Mouse (Mus musculus) midbrain, embryonic 16.5 days (tissue): ENCODE data around the gene Gm11213. TPM values are rescaled to one million over a fixed set of nuclear protein-coding genes. Genes with fewer than 3 reads are reported as not detected.

Source experiments
- ATAC-seq: fragments of 200-750 bp; cut with Nextera tagmentation; 2 replicates; pipeline ENCODE4 v1.8.0; 2017; ENCODE audit warnings: moderate TSS enrichment
- H3K27ac ChIP-seq: fragments of 300-500 bp; sonication (generic); 2 replicates; pipeline ENCODE4 v1.5.1; 2014; ENCODE audit warnings: mild to moderate bottlenecking, low read length, mixed read lengths
- H3K27me3 ChIP-seq: fragments of 300-500 bp; sonication (generic); 2 replicates; pipeline ENCODE4 v1.6.1; 2014; ENCODE audit warnings: low read depth, low read length, mixed read lengths; ENCODE audit not compliant: control insufficient read depth, insufficient read depth
- H3K36me3 ChIP-seq: fragments of 300-500 bp; sonication (generic); 2 replicates; pipeline ENCODE4 v1.6.1; 2014; ENCODE audit warnings: mild to moderate bottlenecking, low read length, moderate library complexity, mixed read lengths; ENCODE audit not compliant: control insufficient read depth, insufficient read depth
- H3K4me1 ChIP-seq: fragments of 300-500 bp; sonication (generic); 2 replicates; pipeline ENCODE4 v1.6.1; 2014; ENCODE audit warnings: mild to moderate bottlenecking, low read length, mixed read lengths; ENCODE audit not compliant: control insufficient read depth, insufficient read depth
- H3K4me2 ChIP-seq: fragments of 300-500 bp; sonication (generic); 2 replicates; pipeline ENCODE4 v1.6.1; 2014; ENCODE audit warnings: mild to moderate bottlenecking, low read length, mixed read lengths
- H3K4me3 ChIP-seq: fragments of 300-500 bp; sonication (generic); 2 replicates; pipeline ENCODE4 v1.5.1; 2014; ENCODE audit warnings: low read depth, mild to moderate bottlenecking, low read length, moderate library complexity, mixed read lengths
- H3K9ac ChIP-seq: fragments of 300-500 bp; sonication (generic); 2 replicates; pipeline ENCODE4 v1.6.1; 2014; ENCODE audit warnings: low read depth, low read length, mixed read lengths
- H3K9me3 ChIP-seq: fragments of 300-500 bp; sonication (generic); replicated peaks from 2 replicates; pipeline ENCODE4 v1.6.1; 2014; ENCODE audit warnings: mild to moderate bottlenecking, low read length, mixed read lengths; ENCODE audit not compliant: control insufficient read depth, poor library complexity, severe bottlenecking
- WGBS: fragments of 180-500 bp; shearing (Covaris S2); extraction: QIAGEN DNeasy Blood & Tissue Kit; methylation state at CpG from one replicate; pipeline ENCODE4 v1.1.7; 2014; 5-methylcytosine and 5-hydroxymethylcytosine counted together
- polyA plus RNA-seq: library from polyadenylated mRNA; unstranded; fragments of >200 nt; fragmentation: Nextera tagmentation; extraction: Ambion mirVana; gene quantifications from 2 replicates; pipeline ENCODE4 v1.2.1, GENCODE M21; 2015

Gm11213 gene
- polyA plus RNA-seq, 1 experiment from 2014 or later = not detected

GRCm38 (mm10) chr4:63590538-63590937, 14.5 kb downstream of the Gm11213 start:
- no peak overlapping the region for H3K4me2 ChIP-seq
- 91% methylated on average over 4 of the region's 4 CpGs for WGBS
- H3K9me3 ChIP-seq = no peaks in the 10 kb centered on the region
- H3K9ac ChIP-seq = no peak overlapping the region
- no peak overlapping the region for H3K27ac ChIP-seq
- no peak for ATAC-seq
- no peak overlapping the region for H3K4me3 ChIP-seq
- no peaks in the 10 kb centered on the region for H3K27me3 ChIP-seq
- H3K36me3 ChIP-seq = no peaks in the 10 kb centered on the region
- H3K4me1 ChIP-seq = no peaks in the 10 kb centered on the region

- whole genome bisulfite sequencing = 91% methylated on average over 7 of the region's 7 CpGs
- no peaks in the 10 kb centered on the region for H3K9me3 ChIP-seq
- no peaks in the 10 kb centered on the region for H3K36me3 ChIP-seq
- H3K4me1 ChIP-seq = no peaks in the 10 kb centered on the region
- no peaks in the 10 kb centered on the region for H3K27me3 ChIP-seq
- no peak for ATAC-seq
- H3K9ac ChIP-seq = no peak overlapping the region
- H3K4me3 ChIP-seq = no peak overlapping the region
- H3K27ac ChIP-seq = no peak overlapping the region
- no peak overlapping the region for H3K4me2 ChIP-seq
Observed at GRCm38 (mm10) chr4:63589987-63590386, 15.1 kb downstream of the Gm11213 start.

GRCm38 (mm10) chr4:63586240-63586639, 18.8 kb downstream of the Gm11213 start:
- 58% methylated on average over 2 of the region's 2 CpGs for WGBS
- Histone ChIP-seq H3K36me3 (no peaks in the 10 kb centered on the region), H3K9me3 (no peaks in the 10 kb centered on the region), H3K4me2 (no peak overlapping the region), H3K4me3 (no peak overlapping the region), H3K27me3 (no peaks in the 10 kb centered on the region), H3K4me1 (no peaks in the 10 kb centered on the region), H3K27ac (no peak overlapping the region), H3K9ac (no peak overlapping the region)
- ATAC-seq = no peak

GRCm38 (mm10) chr4:63585216-63585615, 19.8 kb downstream of the Gm11213 start:
- no peak overlapping the region for H3K27ac ChIP-seq
- H3K36me3 ChIP-seq = no peaks in the 10 kb centered on the region
- ATAC-seq = no peak
- H3K4me1 ChIP-seq = peaks cover 2% of the 10 kb centered on the region
- WGBS = 80% methylated on average over 10 of the region's 10 CpGs
- H3K4me2 ChIP-seq = no peak overlapping the region
- no peaks in the 10 kb centered on the region for H3K9me3 ChIP-seq
- no peaks in the 10 kb centered on the region for H3K27me3 ChIP-seq
- no peak overlapping the region for H3K9ac ChIP-seq
- no peak overlapping the region for H3K4me3 ChIP-seq

GRCm38 (mm10) chr4:63582580-63582979, 22.5 kb downstream of the Gm11213 start:
- H3K9me3 ChIP-seq = no peaks in the 10 kb centered on the region
- ATAC-seq = no peak
- H3K4me3 ChIP-seq = no peak overlapping the region
- no peak overlapping the region for H3K27ac ChIP-seq
- peaks cover 9% of the 10 kb centered on the region for H3K4me1 ChIP-seq
- H3K4me2 ChIP-seq = no peak overlapping the region
- H3K36me3 ChIP-seq = no peaks in the 10 kb centered on the region
- 65% methylated on average over 5 of the region's 5 CpGs for WGBS
- no peak overlapping the region for H3K9ac ChIP-seq
- H3K27me3 ChIP-seq = no peaks in the 10 kb centered on the region

- no peaks in the 10 kb centered on the region for H3K36me3 ChIP-seq
- H3K4me1 ChIP-seq = peaks cover 9% of the 10 kb centered on the region
- 0 out of 2 replicates have a peak overlapping the region, but pooled peaks have one; percentile 43 for H3K27ac ChIP-seq
- no peak overlapping the region for H3K4me3 ChIP-seq
- no peak overlapping the region for H3K4me2 ChIP-seq
- WGBS = 12% methylated on average over 6 of the region's 6 CpGs
- 0 out of 2 replicates have a peak overlapping the region, but pooled peaks have one; percentile 12 for H3K9ac ChIP-seq
- ATAC-seq = peak; percentile 90
- no peaks in the 10 kb centered on the region for H3K27me3 ChIP-seq
- no peaks in the 10 kb centered on the region for H3K9me3 ChIP-seq
Observed at GRCm38 (mm10) chr4:63580078-63580477, 25.0 kb downstream of the Gm11213 start.

- Histone ChIP-seq H3K27ac (no peak overlapping the region), H3K9me3 (no peaks in the 10 kb centered on the region), H3K27me3 (no peaks in the 10 kb centered on the region), H3K4me3 (no peak overlapping the region), H3K9ac (no peak overlapping the region), H3K36me3 (no peaks in the 10 kb centered on the region), H3K4me2 (no peak overlapping the region), H3K4me1 (peaks cover 9% of the 10 kb centered on the region)
- WGBS = 71% methylated on average over 14 of the region's 14 CpGs
- ATAC-seq = peak; percentile 11; the same call in 1 of the 2 replicates
Observed at GRCm38 (mm10) chr4:63579649-63580048, 25.4 kb downstream of the Gm11213 start.

GRCm38 (mm10) chr4:63572621-63573020, 32.4 kb downstream of the Gm11213 start:
- H3K4me2 ChIP-seq = no peak overlapping the region
- H3K36me3 ChIP-seq = no peaks in the 10 kb centered on the region
- no peak overlapping the region for H3K9ac ChIP-seq
- H3K27ac ChIP-seq = no peak overlapping the region
- ATAC-seq = no peak
- no peaks in the 10 kb centered on the region for H3K9me3 ChIP-seq
- WGBS = 94% methylated on average over 5 of the region's 5 CpGs
- H3K4me3 ChIP-seq = no peak overlapping the region
- H3K27me3 ChIP-seq = no peaks in the 10 kb centered on the region
- peaks cover 11% of the 10 kb centered on the region for H3K4me1 ChIP-seq

GRCm38 (mm10) chr4:63570208-63570781, 34.8 kb downstream of the Gm11213 start:
- H3K4me2 ChIP-seq = no peak overlapping the region
- H3K27ac ChIP-seq = peak overlapping the region; percentile 26
- no peak overlapping the region for H3K4me3 ChIP-seq
- peaks cover 11% of the 10 kb centered on the region for H3K4me1 ChIP-seq
- no peak for ATAC-seq
- H3K27me3 ChIP-seq = no peaks in the 10 kb centered on the region
- no peaks in the 10 kb centered on the region for H3K9me3 ChIP-seq
- 10% methylated on average over 7 of the region's 7 CpGs for WGBS
- H3K36me3 ChIP-seq = no peaks in the 10 kb centered on the region
- H3K9ac ChIP-seq = 0 out of 2 replicates have a peak overlapping the region, but pooled peaks have one; percentile 40
